Mouse (Mus musculus): Measurements from ENCODE around the gene Hexim2. TPM values are rescaled to one million over a fixed set of nuclear protein-coding genes. Genes with fewer than 3 reads are reported as not detected.

Gene Hexim2
- 7.8 and 8.4 TPM in 2 replicates for polyA plus RNA-seq (2016; fragmentation: Nextera tagmentation; extraction: Ambion mirVana)

GRCm38 (mm10) chr11:103131701-103132575 lies at the start of gene Hexim2:
TSS of gene Hexim2 (plus strand) at chr11:103132429.
- Histone ChIP-seq H3K9ac (peak within 1 kb of the TSS; percentile 99), H3K27me3 (replicated peaks) (no peaks in the 10 kb centered on the region)
- peak; percentile 62 for ATAC-seq (ENCODE audit: insufficient number of reproducible peaks, low FRiP score)

GRCm38 (mm10) chr11:103093306-103093705 lies 38.9 kb upstream of the Hexim2 start:
- H3K9me3 ChIP-seq (replicated peaks), result no peaks in the 10 kb centered on the region
- no peak overlapping the region for H3K4me2 ChIP-seq
- H3K4me3 ChIP-seq, result no peak overlapping the region
- no peak overlapping the region for H3K27ac ChIP-seq (ENCODE audit: poor library complexity, severe bottlenecking)
- no peak overlapping the region for H3K9ac ChIP-seq
- ATAC-seq (ENCODE audit: insufficient number of reproducible peaks, low FRiP score), result no peak
- H3K4me1 ChIP-seq (replicated peaks), result peaks cover 51% of the 10 kb centered on the region
- no peaks in the 10 kb centered on the region for H3K36me3 ChIP-seq
- H3K27me3 ChIP-seq (replicated peaks), result no peaks in the 10 kb centered on the region
- WGBS, result 67% methylated on average over 7 of the region's 7 CpGs

More at GRCm38 (mm10) chr11:103131701-103132575, at the start of gene Hexim2:
- under 1% methylated on average over 39 of the region's 39 CpGs for WGBS
- Histone ChIP-seq H3K27ac (ENCODE audit: poor library complexity, severe bottlenecking) (peak within 1 kb of the TSS; percentile 99), H3K4me1 (replicated peaks) (peaks cover 36% of the 10 kb centered on the region), H3K36me3 (0 out of 2 replicates have a peak, but pooled peaks cover 3% of the 10 kb centered on the region), H3K4me3 (peak within 1 kb of the TSS; percentile 82), H3K4me2 (peak within 1 kb of the TSS; percentile 73), H3K9me3 (replicated peaks) (no peaks in the 10 kb centered on the region)

GRCm38 (mm10) chr11:103093862-103094833 lies 38.1 kb upstream of the Hexim2 start:
- ATAC-seq (ENCODE audit: insufficient number of reproducible peaks, low FRiP score), result peak; percentile 29
- H3K4me3 ChIP-seq, result no peak overlapping the region
- no peaks in the 10 kb centered on the region for H3K36me3 ChIP-seq
- no peak overlapping the region for H3K9ac ChIP-seq
- no peaks in the 10 kb centered on the region for H3K27me3 ChIP-seq (replicated peaks)
- no peaks in the 10 kb centered on the region for H3K9me3 ChIP-seq (replicated peaks)
- H3K27ac ChIP-seq (ENCODE audit: poor library complexity, severe bottlenecking), result peak overlapping the region; percentile 64
- no peak overlapping the region for H3K4me2 ChIP-seq
- WGBS, result 55% methylated on average over 20 of the region's 20 CpGs
- peaks cover 59% of the 10 kb centered on the region for H3K4me1 ChIP-seq (replicated peaks)

GRCm38 (mm10) chr11:103095107-103095670 lies 37.0 kb upstream of the Hexim2 start:
- H3K36me3 ChIP-seq, result no peaks in the 10 kb centered on the region
- 74% methylated on average over 9 of the region's 9 CpGs for WGBS
- H3K27me3 ChIP-seq (replicated peaks), result peaks cover 10% of the 10 kb centered on the region
- peaks cover 67% of the 10 kb centered on the region for H3K4me1 ChIP-seq (replicated peaks)
- no peaks in the 10 kb centered on the region for H3K9me3 ChIP-seq (replicated peaks)
- ATAC-seq (ENCODE audit: insufficient number of reproducible peaks, low FRiP score), result no peak
- no peak overlapping the region for H3K4me3 ChIP-seq
- no peak overlapping the region for H3K9ac ChIP-seq
- no peak overlapping the region for H3K4me2 ChIP-seq
- no peak overlapping the region for H3K27ac ChIP-seq (ENCODE audit: poor library complexity, severe bottlenecking)

GRCm38 (mm10) chr11:103095801-103096200 lies 36.4 kb upstream of the Hexim2 start:
- Histone ChIP-seq H3K4me1 (replicated peaks) (peaks cover 67% of the 10 kb centered on the region), H3K27me3 (replicated peaks) (peaks cover 14% of the 10 kb centered on the region), H3K9ac (no peak overlapping the region), H3K36me3 (no peaks in the 10 kb centered on the region), H3K9me3 (replicated peaks) (no peaks in the 10 kb centered on the region), H3K4me2 (no peak overlapping the region), H3K4me3 (no peak overlapping the region), H3K27ac (ENCODE audit: poor library complexity, severe bottlenecking) (0 out of 2 replicates have a peak overlapping the region, but pooled peaks have one; percentile 2)
- WGBS, result 77% methylated on average over 6 of the region's 6 CpGs
- ATAC-seq (ENCODE audit: insufficient number of reproducible peaks, low FRiP score), result no peak

- peak overlapping the region; percentile 93 for H3K27ac ChIP-seq (ENCODE audit: poor library complexity, severe bottlenecking)
- H3K36me3 ChIP-seq, result no peaks in the 10 kb centered on the region
- peak overlapping the region; percentile 64 for H3K4me2 ChIP-seq
- peak overlapping the region; percentile 28 for H3K4me3 ChIP-seq
- no peaks in the 10 kb centered on the region for H3K9me3 ChIP-seq (replicated peaks)
- H3K9ac ChIP-seq, result peak overlapping the region; percentile 47
- 10% methylated on average over 22 of the region's 22 CpGs for WGBS
- peaks cover 73% of the 10 kb centered on the region for H3K4me1 ChIP-seq (replicated peaks)
- peak; percentile 55 for ATAC-seq (ENCODE audit: insufficient number of reproducible peaks, low FRiP score)
- peaks cover 14% of the 10 kb centered on the region for H3K27me3 ChIP-seq (replicated peaks)
Observed at GRCm38 (mm10) chr11:103096979-103097894, 35.0 kb upstream of the Hexim2 start.

GRCm38 (mm10) chr11:103098531-103099190 lies 33.6 kb upstream of the Hexim2 start:
- no peak for ATAC-seq (ENCODE audit: insufficient number of reproducible peaks, low FRiP score)
- no peak overlapping the region; the same call in 1 of the 2 replicates for H3K9ac ChIP-seq
- no peak overlapping the region for H3K4me3 ChIP-seq
- no peak overlapping the region for H3K4me2 ChIP-seq
- H3K4me1 ChIP-seq (replicated peaks), result peaks cover 75% of the 10 kb centered on the region
- no peaks in the 10 kb centered on the region for H3K36me3 ChIP-seq
- 60% methylated on average over 11 of the region's 11 CpGs for WGBS
- H3K9me3 ChIP-seq (replicated peaks), result no peaks in the 10 kb centered on the region
- peak overlapping the region; percentile 60; the same call in 1 of the 2 replicates for H3K27ac ChIP-seq (ENCODE audit: poor library complexity, severe bottlenecking)
- peaks cover 16% of the 10 kb centered on the region for H3K27me3 ChIP-seq (replicated peaks)

- peaks cover 67% of the 10 kb centered on the region for H3K4me1 ChIP-seq (replicated peaks)
- no peak for ATAC-seq (ENCODE audit: insufficient number of reproducible peaks, low FRiP score)
- no peak overlapping the region for H3K4me2 ChIP-seq
Observed at GRCm38 (mm10) chr11:103099352-103099940, 32.8 kb upstream of the Hexim2 start.

GRCm38 (mm10) chr11:103100361-103100760 lies 31.9 kb upstream of the Hexim2 start:
- no peak overlapping the region for H3K27ac ChIP-seq (ENCODE audit: poor library complexity, severe bottlenecking)
- H3K4me3 ChIP-seq, result no peak overlapping the region
- ATAC-seq (ENCODE audit: insufficient number of reproducible peaks, low FRiP score), result no peak
- H3K4me1 ChIP-seq (replicated peaks), result peaks cover 62% of the 10 kb centered on the region
- H3K4me2 ChIP-seq, result peak overlapping the region; percentile 93
- no peaks in the 10 kb centered on the region for H3K9me3 ChIP-seq (replicated peaks)
- WGBS, result 67% methylated on average over 8 of the region's 8 CpGs
- no peaks in the 10 kb centered on the region for H3K36me3 ChIP-seq
- H3K9ac ChIP-seq, result 0 out of 2 replicates have a peak overlapping the region, but pooled peaks have one; percentile 18
- peaks cover 28% of the 10 kb centered on the region for H3K27me3 ChIP-seq (replicated peaks)

More at GRCm38 (mm10) chr11:103099352-103099940, 32.8 kb upstream of the Hexim2 start:
- H3K27me3 ChIP-seq (replicated peaks), result peaks cover 24% of the 10 kb centered on the region
- H3K36me3 ChIP-seq, result no peaks in the 10 kb centered on the region
- H3K9me3 ChIP-seq (replicated peaks), result no peaks in the 10 kb centered on the region
- no peak overlapping the region; the same call in 1 of the 2 replicates for H3K9ac ChIP-seq
- WGBS, result 62% methylated on average over 12 of the region's 12 CpGs
- no peak overlapping the region for H3K27ac ChIP-seq (ENCODE audit: poor library complexity, severe bottlenecking)
- no peak overlapping the region for H3K4me3 ChIP-seq
